Mouse (Mus musculus) heart, adult 18-20 months (tissue): Measurements from ENCODE around the gene Dlgap3. TPM values are rescaled to one million over a fixed set of nuclear protein-coding genes. Genes with fewer than 3 reads are reported as not detected.

Source experiments
- DNase-seq, 2 experiments: peaks; one replicate each; pipeline ENCODE4 v3.0.0; 2021 to 2022; ENCODE audit warnings: mixed read lengths in 1 of 2
- total RNA-seq, 2 experiments: library from RNA; stranded (reverse); gene quantifications; 2 replicates each; pipeline ENCODE4 v1.2.3; 2021

Gene Dlgap3
- total RNA-seq, 2 experiments from 2014 or later, result 0.05 to 0.17 TPM

DNA sequence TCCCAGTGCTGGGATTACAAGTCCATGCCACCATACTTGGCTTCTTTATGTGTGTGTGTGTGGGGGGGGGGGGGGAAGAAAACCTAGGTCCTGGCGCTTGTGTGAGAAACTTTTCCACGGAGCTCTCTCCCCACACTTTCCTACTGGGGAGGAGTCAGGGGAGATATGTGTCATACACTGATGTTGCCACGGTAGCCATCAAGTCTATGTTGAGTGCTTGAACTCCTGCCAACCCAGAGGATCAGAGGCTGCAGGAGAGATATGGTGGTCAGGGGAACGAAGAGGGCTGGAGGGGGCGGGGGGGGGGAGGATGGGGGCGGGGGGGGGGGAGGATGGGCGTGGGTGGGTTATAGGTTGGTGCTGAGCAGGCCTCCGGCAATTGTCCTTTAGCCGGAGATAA, 46.8 kb downstream of the Dlgap3 start:
- no peak for DNase-seq

DNA sequence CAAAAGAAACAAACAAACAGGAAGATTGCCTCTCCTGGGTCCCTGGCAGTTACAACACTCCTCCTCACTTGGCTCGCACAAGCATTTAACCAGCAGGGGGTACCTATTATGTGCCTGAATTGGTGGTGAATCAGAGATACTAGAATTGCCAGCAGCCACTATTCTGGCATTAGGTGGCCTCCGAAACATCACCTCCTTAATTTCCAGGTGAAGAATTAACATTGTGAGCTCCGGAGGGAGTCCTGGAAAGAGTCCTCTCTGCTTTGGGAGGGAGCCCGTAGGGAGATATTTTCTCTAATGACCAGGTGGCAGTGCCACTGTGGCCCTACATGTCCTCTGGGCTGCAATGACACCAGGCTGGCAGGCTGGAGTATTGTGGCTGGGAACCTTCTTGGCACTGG, 47.2 kb downstream of the Dlgap3 start:
- DNase-seq, result no peak

DNA sequence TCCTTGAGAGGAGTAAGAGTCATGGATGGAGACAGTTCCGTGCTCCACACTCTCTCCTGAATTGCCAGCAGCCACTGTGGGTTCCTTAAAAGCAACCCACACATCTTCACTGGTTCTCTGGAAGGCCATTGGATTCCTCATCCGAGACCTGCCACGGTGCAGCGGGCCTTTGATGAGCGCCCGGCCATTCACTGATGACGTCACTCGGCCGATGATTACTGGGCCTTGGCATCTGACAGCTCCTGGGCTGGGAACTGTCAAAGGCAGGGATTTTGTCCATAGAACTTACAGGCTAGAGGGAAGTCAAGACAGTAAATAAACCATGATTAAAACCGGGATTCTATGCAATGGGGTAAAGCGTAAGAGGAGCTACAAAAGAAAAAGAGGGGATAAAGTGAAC, 48.0 kb downstream of the Dlgap3 start:
- DNase-seq, result no peak

DNA sequence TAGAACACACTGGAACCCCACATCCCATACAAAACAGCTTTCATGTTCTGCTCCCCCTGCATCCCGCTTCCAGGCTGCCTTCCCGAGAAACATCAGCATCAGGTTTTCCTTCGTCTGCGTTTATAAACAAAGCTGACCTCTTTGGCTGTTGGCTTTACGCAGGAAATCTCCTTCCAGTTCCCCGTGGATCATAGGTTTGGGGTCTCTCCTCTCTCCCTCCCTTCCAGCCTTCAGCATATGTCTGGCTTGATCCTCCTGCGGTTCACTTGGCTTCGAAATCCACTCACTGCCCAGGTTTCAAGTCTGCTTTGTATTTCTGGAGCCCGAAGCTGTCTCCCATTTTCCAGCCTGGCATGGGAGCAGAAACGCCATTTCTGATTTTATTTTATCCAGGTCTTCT, 54.3 kb downstream of the Dlgap3 start:
- DNase-seq, result no peak

DNA sequence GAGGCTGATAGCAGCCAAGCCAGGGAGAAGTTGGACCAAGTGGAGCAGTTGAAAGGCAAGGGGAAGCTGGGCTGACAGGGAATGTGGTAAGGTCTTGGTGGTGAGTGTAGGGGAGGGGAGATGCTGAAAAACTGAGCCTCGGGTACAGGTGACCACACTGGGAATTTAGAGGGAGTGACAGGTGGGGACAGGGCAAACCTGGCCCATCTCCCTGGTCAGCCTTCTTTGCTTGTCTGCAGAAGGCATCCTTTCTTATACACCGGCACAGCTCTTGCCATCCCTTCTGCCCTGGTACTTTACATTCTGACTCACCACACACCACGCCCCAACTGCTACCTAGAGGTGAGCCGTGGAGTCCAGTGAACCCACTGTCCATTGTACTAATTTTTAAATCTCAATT, 54.8 kb downstream of the Dlgap3 start:
- DNase-seq, result no peak

DNA sequence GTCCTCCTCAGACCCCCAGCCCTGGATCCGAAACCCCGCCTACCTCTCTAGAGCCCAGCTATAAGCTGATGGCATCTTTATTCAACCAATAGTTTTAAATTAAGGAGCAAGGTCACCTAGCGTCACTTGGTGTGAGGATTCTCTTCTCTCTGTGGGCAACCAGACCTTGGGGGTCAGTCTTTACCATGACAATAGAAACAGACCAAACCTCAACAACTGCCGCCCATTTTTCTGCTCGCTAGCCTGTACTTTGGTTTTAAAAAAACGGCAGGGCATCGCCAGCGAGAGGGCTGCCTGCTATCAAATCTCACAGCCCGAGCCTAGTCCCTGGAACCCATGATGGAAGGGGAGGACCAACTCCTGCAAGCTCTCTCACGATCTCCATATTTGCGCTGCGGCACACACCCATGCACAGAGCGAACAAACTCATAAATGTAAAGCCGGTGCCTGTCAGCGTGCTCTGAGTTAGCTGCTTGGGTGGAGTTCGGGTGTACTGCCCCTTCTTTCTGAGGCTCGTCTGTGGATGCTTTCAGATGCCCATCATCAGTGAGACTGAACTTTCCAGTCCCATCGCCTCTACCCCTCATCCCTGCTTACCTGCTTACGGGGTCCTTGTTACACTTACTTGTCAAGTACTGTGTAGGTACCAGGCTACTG, 55.6 kb downstream of the Dlgap3 start:
- DNase-seq, result no peak

DNA sequence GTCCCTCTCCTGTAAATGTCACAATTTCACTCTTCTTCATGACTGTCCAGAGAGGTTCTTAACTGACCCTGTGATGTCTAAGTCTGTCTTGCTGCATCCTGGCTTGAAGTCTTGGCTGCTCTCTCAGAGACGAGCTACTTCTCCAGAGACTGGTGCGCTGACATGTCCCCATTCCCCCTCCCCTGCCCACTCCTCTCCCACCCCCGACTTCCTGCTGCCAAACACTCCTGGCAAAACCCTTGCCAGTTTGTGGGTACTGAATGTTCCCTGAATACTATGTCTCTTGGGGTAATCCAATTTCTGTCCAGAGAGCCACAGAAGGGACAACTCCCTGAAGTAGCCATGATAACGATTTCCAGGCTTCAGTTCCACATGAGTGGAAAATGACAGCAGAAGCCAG, 57.1 kb downstream of the Dlgap3 start:
- DNase-seq, result no peak

DNA sequence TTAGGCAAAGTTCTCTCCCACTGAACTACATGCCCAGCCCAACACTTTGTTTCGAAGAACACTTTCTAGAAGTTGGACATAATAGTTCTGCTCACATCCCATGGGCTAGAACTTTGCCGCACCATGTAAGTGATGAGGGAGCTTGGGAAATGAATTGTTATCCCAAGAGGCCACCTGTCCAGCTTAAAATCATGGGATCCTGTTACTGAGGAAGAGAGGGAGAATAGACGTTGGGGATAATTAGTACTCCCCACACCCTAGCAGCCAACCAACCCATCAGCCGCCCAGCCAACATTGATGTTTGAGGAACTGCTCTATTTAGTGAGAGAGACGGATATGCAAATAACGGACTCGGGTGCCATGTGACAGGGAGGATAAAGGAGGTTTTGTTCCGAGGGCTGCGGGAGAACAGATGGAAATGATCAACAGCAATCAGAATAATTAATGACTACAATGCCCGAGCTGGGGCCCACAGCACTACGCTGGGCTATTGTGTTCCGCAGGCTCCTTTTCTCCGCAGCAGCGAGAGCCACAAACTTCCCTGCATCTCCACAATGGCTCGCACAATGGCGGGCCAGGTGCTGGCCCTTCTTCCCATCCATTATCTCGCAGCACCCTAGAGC, 58.2 kb downstream of the Dlgap3 start:
- DNase-seq, result no peak

DNA sequence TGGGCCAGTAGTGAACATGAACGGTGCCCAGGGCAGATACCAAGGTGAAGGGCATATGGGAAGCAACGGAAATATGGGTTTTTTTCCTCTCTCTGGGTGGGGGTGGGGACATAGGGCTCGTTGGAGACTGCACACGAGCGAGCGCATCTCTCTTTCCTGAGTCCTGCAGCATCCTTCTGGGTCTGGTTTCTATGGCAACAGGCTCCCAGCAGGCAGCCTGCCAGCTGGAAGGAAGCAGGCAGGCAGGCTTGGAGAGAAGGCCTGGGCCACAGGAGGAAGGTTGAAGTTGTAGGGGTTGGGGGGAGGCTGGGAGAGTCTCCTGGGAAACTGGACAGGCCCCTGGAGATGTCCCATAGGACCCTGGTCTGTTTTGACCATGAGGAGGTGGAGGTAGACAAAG, 63.0 kb downstream of the Dlgap3 start:
- DNase-seq, result no peak

DNA sequence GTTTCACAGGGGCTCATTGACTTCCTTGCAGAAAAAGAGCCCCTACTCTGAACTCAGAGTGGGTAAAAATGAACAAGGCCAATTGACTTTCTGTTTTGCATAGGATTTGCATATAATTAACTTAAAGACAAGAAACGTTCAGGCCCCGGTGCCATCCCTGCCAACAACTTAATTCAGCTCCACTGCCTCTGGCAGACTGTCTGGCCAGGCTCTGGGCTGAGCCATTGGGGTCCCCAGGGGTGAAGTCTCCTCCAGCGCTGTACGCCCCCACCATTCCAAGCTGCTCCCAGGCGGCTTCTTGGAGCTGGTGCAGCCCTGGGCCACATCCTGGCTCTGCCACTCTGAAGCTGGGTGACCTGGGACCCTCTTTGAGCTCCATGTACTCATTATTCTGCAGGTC, 63.5 kb downstream of the Dlgap3 start:
- DNase-seq, result no peak

DNA sequence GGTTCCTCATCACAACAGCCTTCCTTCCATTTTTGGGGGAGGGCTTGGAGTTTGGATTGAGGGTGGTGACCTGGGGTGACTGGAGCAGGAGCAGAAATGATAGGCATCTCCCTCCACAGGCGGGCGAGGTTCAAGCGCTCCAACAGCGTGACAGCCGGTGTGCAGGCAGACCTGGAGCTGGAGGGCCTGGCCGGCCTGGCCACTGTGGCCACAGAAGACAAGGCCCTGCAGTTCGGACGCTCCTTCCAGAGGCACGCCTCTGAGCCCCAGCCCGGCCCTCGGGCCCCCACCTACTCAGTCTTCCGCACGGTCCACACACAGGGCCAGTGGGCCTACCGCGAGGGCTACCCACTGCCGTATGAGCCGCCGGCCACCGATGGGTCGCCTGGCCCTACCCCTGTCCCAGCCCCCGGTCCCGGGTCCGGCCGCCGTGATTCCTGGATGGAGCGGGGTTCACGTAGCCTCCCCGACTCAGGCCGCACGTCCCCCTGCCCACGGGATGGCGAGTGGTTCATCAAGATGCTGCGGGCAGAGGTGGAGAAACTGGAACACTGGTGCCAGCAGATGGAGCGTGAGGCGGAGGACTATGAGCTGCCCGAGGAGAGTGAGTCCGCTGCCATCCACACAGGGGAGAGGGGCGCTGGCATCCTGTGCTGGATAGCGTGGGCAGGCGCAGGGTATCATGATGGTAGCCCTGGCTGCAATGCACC, 64.6 kb downstream of the Dlgap3 start:
- DNase-seq, result no peak

DNA sequence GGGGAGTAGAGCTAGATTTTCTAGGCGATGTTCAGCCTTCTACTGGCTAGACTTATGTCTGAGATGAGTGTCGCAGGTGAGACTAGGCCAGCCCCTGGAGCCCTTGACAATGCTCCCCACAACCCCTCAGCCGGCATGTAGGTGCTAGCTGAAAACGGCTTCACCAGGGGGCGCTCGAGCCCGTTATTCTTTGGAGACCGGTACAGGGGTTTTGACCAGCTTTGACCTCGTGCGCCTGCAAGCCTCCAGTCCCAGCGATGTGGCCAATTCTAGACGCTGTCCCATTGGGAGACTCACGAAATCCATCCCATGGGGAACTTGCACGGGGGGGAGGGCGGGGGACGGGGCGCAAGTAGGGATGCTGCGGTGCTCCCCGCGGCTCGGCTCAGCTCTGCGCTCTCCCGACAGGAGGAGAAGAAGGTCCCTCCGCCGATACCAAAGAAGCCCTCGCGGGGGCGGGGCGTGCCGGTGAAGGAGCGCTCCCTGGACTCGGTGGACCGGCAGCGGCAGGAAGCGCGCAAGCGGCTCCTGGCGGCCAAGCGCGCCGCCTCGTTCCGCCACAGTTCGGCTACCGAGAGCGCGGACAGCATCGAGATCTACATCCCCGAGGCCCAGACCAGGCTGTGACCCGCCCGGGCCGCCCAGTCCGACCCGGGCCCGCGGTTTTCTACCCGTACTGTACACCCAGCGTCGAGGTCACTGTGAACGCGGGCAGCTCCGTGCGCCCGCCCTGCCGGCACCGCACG, 66.9 kb downstream of the Dlgap3 start:
- DNase-seq, result peak; percentile 87 to 96

DNA sequence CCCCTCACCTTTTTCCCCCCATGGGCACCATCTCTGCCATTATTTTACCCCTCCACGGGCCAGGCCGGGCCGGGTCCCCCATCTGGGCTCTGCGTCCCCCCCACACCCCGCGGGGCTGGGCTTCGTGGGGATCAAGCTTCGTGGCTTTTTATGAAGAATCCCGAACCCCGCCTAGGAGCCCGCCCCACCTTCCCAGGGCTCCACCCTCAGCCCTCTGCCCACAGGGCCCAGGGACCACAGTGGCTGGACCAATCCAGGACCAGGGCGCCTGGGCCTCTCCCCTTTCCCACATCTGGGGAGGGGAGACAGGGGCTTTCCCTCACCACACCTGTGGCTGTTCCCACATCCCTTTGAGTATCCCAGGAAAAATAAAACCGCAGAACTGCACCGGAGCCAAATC, 67.6 kb downstream of the Dlgap3 start:
- DNase-seq, result no peak

DNA sequence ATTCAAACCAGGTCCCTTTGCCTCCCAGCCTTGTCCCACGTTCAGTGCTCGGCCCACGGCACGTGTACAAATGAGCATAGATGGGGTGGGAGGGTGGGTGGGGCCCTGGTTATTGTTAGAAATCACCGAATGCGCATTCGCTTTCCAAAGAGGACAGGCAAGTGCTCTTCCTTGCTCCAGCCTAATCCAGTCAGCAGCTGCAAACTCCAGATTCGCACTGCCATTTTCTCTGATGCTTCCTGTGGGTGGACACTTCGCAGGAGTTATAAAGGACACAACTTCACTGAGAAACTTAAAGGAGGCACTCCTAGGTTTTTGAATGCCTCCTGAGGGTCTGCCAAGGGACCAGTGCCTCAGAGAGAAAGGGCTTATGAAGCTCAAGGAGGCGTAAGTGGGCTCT, 68.3 kb downstream of the Dlgap3 start:
- DNase-seq, result no peak

DNA sequence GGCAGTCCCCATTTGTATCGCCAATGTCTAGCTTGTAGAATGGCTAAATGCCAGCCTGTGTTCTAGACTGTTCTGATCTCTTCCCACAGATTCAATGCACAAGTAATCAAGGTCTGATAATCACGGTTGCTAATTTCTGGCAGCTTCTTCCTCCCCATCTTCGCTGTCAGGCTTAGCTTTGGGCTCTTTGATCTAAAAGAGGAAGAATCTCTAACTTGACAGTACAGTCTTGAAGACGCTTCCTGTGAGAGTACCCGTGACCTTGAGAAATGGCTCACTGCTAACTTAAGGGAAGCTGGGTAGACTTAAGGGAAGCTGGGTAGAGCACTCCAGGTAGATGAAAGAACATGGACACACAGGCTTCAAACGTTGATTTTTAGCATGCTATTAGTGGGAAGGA, 73.7 kb downstream of the Dlgap3 start:
- peak in 1 of 2 experiments; percentile 27 for DNase-seq

DNA sequence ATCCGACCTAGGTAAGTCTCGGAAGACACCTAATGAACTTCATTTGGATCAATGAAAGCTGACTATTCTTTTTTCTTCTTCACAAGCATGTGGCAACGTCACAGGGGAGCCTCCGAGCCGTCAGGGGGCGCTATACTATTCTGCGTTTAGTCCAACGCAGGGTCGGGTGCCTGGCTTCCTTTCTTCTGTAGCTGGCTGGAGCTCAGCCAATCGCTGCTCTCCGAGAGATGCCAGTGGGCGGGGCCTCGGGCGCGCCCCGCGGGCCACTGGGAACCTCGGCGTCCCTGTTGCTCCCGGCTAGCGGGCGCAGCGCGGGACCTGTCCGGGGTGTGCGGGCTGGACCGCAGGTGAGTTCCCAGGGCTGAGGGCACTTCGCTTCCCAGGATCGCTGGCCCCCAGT, 74.5 kb downstream of the Dlgap3 start, which contains the start of gene Smim12:
Smim12 (plus strand) TSS at position 233 of the 400 bp plus-strand sequence.
- peak; percentile 98 to 100 for DNase-seq

DNA sequence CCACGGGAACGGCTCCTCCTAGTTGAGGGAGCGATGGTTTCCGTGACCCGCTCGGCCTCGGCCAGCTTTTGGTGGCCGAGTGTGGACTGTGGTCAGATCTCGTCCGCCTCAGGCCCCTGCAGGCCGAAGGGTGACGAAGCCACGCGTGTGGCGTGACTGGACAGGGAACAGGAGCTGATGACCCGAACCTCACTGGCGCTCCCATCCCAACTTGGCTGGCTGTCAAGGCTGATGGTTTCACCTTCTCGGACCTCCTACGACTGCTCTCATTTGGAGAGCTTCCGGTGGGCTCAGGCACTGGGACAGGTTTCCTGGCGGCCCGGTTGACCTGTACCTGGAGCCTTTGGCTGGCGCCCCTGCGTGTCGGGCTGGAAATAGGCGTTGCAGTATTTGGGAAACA, 74.9 kb downstream of the Dlgap3 start:
- DNase-seq, result no peak

DNA sequence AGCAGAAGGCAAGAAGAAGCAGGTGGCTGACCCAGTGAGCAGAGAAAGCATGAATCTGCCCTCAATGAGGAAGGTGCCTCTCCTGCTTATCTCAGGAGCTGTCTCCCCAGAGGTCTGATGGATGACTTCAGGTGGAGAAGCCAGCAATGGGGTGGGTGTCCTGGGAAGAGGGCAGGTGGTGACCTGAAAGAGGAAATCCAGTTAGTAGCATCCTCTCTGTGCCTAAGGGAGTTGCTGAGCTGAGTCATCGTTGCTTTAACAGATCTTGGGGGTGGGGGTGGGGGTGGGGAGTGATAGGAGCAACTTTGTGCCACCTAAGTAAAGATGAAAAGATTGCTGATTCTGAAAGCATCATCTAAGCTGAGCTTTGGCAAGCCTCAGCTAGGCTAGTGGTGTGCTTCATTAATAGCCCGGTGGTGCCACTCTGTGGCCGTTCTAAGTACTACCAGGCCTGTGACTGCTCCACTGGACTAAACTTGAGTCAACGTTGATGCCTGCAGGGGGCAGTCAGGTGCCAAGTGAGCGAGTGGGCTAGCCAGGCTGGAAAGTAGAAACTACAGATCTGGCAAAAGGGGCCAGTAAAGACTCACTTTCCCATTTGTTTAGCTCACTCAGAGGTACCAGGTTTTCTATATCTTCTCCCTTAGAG, 80.8 kb downstream of the Dlgap3 start:
- DNase-seq, result peak; percentile 95 to 99

DNA sequence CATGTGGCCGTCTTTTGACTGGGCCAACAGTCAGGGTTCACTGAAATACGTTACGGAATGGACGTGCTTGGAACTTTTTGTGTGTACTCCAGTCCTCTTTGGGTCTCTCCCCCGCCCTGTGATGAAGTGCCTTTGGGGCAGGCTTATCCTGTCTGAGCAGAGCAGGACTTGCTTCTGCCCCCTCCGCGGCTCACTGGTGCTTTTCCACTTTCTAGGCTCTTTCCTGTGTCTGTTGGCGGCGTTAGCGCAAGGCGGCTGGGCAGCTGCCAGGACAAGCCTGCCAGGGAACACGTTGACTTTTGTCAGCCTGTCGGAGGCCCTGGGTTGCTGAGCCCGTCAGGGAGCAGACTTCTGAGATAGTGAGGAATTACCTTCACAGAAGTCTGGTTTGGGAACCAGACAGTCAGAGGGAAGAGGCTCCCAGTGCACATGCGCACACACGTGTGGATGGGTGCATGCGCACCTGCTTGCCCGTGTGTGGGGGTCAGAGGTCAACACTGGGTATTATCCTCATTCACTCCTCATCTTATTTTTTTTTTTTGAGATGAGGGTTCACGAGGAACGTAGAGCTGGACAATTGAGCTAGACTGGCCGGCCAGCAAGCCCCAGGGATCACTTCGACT, 83.1 kb downstream of the Dlgap3 start:
- peak; percentile 87 to 91 for DNase-seq

DNA sequence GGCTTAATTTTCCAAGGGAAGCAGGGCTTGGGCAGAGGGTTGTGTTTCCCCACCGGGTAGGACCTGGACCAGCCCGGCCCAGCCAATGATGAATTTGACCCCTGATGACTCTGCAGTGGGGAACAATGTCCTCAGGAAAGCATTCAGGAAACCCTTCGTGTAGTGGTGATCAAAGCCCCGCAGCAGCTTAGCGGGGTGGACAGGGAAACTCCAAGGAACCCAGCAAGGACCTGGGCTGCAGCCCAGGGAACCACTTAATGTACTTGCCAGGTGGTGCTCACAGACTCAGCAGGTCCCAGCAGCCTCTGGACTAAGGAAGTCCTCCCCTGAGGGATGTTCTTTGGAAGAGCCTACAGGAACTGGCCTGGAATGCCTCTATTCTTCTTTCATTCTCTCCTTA, 87.7 kb downstream of the Dlgap3 start:
- DNase-seq, result peak; percentile 36 to 76

DNA sequence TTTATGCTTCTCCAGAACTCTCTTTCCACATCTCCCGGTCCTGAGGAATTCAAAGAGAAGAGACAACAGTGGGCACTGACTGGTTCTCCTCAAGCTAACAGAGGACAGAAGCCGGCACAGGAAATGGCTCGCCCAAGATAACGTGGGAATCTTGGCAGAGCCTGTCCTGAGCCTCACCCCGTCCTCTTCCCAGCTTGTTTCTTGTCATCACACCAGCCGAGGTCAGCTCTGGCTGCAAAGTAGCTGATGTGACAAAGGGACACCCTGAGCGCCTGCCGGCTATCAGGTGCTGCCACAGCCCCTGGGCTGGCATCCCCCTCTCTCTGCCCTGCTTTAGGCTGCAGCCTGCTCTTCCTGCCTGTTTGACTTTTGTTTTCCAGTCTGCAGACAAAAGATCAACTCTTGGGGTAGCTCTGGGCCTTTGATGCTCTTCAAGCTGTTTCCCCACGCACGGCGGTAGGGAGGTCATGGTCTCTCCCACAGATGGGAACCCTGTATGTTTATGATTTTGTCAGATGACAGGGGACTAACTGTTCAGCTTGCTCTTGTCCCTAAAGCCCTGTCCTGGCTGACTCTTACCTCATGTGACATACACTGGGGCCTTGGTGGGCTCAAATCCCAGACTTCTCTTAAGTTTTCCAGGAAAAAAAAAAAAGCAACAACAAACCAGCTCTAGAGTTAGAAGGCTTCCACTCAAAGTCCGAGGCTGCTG, 89.3 kb downstream of the Dlgap3 start:
- peak; percentile 67 to 68 for DNase-seq
